Mouse (Mus musculus) CD8-positive naive resting alpha-beta T cell, adult 2 months (primary cell): Measurements from ENCODE around the gene Thg1l.
A peak's percentile ranks its signal among the peaks of the same experiment; 100 is the strongest.

Source experiments
- DNase-seq, 2 experiments: peaks; one replicate each; pipeline ENCODE4 v3.0.0; 2022; ENCODE audit warnings: low read depth in 2 of 2, low spot score in 2 of 2

Thg1l gene

DNA sequence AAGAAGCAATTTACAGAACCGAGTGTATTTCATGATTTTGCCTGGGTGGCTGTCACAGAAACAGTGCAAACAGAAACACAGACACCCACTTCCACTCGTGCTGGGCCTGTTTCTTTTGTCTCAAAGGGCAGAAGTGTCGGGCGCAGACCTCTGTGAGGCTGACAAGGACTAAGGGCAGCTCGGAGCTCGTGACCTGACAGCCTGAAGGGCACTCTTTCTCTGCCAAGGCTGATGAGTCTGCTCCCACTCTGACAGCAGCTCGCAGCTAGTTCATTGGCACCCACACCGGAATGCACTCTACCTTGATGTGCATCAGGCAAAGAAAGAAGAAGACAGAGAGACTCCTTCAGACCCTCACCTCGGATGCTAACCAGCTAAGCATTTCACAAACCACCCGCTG, 25.8 kb downstream of the Thg1l start:
- no peak for DNase-seq

DNA sequence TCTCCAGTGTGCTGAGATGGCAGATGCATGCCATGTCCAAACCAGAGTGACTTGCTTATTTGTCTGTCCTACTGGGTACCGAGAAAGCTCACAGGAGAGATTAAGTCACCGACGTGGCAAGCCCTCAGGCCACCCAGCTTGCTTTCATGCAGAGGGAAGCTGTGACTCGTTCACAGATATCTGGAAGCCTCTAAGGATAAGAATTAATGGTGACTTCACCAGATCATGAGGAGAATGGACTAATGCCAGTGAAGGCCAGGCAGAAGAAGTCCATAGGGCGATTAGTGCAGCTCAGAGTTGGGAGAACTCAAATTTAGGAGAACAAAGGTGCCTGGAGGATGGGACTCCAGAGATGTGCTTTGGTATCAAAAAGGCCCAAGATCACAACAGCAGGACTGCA, 27.8 kb downstream of the Thg1l start:
- no peak for DNase-seq

DNA sequence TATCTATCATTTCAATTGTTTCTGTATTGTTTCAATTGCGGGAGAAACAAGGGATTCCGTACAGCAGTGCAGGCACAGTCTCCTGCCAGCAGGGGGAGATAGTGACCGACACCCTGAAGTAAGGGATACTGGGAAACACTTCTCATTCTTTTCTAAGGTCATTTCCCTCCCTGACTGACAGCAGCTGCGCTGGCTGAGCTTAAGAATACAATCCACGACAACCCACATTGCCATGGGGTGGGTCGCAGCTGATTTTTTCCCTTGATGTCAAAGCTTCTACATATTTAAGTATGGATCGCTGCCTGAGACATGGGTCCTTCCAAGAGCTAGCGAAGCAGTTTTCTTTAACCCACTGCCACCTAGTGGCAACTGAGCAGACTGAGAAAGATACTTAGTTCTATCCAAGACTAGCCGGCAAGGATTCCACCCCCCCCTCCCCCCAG, 28.6 kb downstream of the Thg1l start:
- peak; percentile 59 to 76 for DNase-seq

DNA sequence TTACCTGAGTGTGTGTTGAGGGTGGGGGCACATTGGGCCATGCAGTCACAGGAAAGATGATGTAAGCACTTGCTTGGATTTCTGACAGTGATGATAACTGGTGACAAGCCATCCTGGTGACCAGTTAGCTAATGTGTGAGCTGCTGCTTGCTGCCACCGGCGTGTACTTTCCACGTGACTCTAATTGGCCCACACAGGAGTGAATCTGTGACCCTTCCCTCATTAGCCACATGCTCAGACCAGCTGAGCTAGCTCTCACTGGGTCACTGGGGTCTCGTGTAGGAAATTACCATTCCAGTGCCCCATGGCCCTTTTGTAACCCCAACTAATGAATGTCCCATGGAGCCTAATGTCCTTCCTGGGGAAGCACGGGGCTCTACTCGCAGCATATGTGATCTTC, 29.9 kb downstream of the Thg1l start:
- no peak for DNase-seq

DNA sequence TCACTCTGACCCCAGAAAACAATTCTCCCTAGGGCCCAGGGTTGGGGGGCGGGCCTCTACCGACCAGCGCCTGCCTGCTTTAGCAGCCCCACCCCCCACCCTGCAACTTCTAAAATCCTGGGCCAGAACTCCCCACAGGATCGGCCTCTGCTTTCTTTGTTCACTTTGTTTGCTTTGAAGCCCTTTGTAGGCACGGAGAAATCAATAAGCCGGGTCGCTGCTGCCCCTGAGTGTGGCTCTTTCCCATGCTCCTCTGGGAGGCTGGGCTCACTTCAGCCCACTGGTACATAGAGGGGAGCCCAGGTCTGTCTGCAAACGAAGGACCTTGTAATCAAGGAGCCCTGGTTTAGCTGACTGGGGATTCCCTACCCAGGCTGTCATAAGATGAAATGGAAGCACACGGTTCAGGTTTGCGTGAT, 33.8 kb downstream of the Thg1l start:
- DNase-seq: no peak

DNA sequence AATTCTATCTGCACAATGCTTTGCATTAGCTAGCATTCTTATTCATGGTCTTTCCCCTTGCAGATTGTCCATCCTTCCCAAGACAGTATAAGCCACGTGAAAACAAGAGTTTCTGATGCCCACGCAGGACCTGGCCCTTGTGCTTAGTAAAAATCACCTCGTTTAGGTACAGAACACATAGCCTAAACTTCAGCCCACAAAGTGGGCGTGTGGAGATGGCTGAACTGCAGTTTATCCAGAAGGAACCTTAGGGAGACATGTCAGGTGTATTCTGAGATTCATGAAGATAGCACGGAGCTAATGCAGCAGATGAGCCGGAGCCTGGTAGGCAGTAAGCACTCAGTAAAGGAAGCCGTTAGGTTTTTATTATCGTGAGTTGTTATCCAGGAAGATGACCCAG, 34.3 kb downstream of the Thg1l start:
- DNase-seq: no peak

DNA sequence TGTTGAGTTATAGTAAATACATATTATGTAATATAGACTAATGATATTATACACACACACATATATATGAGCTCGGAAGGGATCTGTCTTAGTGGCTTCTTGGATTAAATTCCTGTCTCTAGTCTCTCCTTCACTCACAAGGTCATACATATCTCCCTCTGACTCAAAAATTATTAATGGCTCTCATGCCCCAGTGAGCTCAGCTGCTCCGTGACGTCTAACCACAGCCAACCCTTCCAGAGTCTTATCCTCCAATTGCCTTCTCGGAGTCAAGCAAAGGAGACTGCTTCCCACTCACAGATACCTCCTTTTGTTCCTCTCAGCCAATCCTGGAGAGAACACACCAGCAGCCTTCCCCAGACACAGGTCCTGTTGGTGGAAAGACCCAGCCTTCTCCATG, 36.5 kb downstream of the Thg1l start:
- no peak for DNase-seq

DNA sequence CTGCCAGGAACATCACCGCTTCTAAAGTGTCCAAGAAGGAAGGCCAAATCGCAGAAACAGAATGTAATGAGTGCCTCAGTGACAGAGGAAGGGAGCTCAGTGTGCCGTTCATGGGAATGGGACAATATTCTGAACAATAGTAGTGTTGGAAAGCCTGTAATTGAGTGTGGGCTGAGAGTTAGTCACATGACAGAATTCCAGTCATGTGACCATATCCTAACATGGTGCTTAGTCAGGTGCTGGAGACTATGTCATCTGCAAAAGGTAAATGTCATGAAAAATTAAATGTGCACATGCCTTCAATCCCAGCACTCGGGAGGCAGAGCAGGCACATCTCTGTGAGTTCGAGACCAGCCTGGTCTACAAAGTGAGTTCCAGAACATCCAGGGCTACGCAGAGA, 37.3 kb downstream of the Thg1l start:
- no peak for DNase-seq

DNA sequence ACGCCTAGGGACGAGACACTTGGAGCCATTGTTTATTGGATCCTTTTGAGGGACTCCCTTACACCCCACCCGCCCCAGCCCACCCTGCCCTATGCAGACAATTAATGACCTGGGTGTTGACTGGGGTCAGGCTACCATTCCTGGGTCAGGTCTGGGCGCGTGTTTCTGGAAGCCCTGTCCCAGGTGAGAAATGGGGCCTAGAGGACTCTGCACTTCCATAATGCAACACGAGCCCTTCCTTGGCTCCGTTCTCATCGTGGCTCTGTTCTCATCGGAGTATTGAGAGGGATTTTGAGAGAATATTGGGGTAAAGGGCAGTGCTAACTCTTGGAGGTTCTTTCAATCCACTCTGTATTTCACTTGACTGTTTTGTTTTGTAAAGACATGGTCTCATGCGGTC, 39.1 kb downstream of the Thg1l start:
- no peak for DNase-seq

DNA sequence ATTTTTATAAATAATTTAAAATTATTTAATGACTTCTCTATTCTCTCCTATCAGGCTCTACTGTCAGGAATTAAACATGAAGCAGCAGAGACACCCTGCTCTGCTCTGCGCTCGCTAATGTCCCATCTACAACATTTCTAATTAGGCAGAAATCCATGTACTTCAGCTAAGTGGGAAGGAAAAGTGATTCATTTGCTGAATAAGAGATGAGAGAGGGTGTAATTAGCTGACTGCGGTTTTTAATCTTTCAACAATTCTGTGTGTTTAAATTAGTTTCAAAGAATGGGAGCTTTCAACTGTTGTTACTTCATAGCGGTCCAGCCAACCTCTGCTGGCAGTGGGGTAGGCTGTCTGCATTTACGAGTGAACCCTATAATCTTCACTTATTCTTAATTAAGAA, 44.6 kb downstream of the Thg1l start:
- DNase-seq: no peak

DNA sequence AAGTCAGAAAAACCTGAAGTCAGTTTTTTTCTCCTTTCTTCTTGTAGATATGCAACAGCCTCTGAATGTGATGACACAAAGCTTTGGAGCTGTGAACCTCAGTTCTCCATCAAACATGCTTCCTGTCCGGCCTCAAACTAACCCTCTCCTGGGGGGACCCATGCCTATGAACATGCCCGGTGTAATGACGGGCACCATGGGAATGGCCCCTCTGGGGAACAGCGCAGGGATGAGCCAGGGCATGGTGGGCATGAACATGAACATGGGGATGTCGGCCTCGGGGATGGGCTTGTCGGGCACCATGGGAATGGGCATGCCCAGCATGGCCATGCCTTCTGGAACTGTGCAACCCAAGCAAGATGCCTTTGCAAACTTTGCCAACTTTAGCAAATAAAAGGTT, 46.4 kb downstream of the Thg1l start:
- DNase-seq: no peak

DNA sequence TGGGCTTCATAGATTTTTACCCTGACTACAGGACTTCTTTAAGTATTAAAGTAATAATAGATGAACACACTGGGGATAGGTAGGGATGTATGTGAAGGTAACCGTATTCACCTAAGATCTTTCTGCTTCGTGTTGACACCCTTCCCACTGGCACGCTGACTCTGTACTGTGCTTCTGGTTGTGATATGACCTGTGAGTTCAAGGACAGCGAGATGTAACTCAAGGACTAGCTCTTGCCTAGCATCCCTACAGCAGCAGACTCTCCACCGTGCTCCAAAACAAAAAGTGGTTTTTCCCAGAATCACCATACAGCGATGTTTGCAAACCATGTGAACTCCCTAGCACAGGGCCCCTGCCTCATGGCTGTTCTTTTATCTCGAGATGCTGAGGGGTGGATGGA, 47.2 kb downstream of the Thg1l start:
- no peak for DNase-seq

DNA sequence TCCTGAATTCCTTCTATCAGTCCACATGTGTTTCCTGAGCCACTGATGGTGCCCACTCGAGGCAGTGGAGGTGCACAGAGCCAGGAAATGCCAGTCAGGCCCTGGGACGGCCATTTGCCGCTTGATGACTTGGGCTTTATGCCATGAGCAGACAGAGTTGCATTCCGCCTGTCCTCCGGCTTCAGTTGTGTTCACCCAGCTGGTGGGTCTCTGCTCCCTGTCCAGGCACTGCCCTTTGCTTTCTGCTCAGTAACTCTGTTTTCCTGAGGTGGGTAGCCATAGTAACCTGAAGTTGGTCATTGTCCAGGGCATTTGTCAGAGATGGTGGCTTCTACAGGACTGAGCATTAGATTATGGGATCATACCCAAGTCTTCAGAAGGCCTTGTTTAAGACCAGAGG, 48.0 kb downstream of the Thg1l start:
- no peak for DNase-seq

DNA sequence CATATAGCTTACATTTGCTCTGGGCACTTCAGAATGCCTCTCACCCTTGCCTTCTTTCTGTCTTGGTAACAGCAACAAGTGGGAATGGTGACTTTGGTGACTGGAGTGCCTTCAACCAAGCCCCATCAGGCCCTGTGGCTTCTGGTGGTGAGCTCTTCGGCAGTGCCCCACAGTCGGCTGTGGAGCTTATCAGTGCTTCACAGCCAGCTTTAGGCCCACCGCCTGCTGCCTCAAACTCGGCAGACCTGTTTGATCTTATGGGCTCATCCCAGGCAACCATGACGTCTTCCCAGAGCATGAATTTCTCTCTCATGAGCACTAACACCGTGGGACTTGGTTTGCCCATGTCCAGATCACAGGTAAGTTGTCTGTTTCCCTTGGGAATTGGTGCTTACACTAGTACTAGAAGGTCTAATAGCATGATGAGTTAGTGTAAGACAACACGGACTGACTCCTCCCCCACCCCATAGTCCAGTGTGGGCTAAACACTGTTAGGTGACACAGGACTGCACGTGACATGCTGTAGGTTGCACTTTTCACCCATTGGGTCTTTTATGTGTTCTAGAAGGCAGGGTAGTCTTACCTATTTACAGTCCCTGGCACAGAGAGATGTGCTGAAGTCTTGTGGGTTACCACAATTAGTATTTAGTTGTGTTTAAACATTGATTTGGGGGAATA, 49.0 kb downstream of the Thg1l start:
- DNase-seq: no peak

DNA sequence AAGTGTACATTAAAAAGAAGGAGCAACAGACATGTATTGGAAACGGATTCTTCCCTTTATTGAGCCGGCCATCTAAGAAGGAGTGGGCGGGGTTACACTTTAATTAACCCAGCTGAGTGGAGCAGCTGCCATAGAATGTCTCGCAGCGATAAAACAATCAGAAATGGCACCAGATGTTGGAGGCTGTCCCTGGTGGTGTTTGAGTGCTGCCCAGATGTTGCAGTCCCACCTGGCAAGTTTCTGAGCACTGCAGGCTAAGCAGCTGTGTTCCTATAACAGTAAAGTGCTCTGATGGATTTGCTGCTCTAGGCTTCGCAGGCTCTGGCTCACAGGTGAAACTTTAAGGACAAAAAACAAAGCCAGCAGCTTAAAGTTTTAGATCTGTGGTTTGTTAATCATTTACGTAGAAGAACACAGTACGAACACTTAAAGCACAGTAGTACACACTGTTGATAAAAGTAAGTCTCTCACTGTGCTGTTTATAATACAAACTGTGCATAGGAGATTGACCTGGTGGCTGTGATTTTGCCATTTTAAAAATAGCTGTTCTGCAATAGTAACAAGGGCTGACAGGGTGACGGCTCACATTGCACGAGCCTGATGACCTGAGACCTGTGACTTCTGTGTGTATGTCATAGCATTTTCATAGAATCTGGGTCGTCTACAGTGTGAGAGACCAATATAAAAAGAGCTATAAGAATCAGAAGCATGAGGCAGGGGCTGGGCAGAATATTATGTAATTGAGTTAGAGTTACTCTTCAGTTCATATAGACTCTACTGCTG, 54.9 kb downstream of the Thg1l start:
- no peak for DNase-seq

DNA sequence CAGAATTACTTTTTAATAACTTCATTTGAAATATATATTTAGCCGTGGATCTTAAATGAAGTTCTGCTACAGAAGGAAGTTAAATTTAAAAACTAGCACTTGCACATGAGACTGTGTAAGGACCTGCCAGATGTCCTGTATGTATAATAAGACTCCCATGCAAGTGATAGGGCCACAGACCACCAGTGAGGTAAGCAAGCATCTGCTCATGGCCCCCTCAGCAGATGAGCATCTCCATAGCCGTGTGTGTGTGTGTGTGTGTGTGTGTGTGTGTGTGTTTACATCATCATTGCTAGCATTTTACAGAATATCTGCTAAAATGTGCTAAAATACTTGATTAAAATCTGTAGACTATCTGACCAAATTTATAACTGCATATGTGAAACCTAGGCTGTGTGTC, 57.9 kb downstream of the Thg1l start:
- DNase-seq: no peak
